Mouse (Mus musculus) kidney, adult 9 months (tissue): ENCODE results near the gene Evi2.

Source experiments
- DNase-seq: peaks from one replicate; pipeline ENCODE4 v3.0.0; 2022

The Evi2 gene

DNA sequence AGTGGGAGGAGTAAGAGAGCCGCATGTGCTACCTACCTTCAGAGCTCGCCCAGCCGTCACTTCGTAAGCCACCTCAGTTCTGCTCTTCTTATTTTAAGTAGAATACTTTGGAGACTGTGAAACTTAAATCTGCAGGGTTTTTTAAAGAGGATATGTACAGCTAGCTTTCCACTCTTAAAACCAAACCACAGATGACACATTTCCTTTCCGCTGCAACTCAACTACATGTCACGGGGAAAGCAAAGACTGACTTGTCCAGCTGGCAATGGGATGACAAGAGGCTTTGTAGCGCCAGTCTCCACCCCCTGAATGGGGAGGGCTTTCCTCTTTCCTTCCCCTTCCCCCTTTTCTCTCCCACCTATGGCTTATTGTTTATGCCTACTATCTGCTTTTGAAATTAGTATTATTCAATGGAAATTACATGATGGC is at the start of gene Evi2, which contains the start of gene Evi2a:
Gene Evi2, minus strand, starts transcription at position 257 of the 429 bp plus-strand sequence.
Gene Evi2a, minus strand, starts transcription at position 277 of the 429 bp plus-strand sequence.
- peak; percentile 15 for DNase-seq

DNA sequence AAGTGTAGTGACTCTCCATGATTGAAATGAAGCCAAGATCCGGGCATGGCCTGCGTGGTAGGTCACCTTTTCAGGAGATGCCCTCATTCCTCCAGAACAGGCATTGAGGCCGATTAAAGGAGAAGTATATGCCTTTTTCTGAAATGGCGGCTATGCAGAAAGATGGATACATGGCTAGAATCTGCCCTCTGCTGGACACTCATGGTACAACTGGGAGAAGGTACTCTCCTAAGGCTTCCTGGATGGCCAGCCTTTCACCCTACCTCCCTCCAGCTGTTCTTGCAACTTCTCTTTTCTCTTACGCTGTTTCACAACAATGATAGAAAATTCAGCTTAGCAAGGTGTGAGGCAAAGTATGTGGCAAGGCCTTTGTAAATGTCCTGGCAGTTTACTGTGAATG is 47.4 kb upstream of the Evi2 start:
- peak; percentile 81 for DNase-seq

DNA sequence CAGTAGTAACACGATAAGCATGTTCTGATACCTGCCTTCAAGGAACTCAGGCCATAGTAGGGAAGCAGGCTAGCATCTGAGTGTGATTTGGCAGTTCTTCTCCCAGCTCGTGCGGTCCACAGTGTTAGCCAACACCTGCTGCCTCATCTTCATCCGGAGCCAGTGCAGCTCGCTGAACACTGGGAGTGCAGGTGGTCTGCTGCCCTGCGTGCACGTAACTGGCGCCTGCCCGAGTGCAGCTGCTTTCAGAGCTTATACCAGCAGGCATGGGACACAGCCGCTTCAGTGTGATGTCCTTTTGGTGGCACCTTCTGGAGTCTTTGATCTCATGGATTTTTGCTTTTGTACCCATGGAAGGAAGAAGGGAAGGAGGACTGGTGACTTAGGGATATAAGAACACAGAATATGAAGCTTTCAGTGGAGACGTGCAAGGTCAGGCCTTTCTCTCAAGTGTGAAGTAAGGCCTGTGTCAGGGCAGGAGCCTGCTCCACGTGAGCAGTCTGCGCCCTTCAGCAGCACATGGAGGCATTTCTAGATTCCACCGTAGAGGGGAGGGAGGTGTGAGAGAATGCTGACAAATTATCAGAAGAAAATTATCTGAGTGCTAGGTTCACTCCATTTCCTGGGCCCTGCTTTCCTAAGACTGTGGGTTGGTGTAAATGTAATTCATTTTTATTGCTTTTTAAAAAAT is 45.1 kb upstream of the Evi2 start:
- DNase-seq, result no peak

DNA sequence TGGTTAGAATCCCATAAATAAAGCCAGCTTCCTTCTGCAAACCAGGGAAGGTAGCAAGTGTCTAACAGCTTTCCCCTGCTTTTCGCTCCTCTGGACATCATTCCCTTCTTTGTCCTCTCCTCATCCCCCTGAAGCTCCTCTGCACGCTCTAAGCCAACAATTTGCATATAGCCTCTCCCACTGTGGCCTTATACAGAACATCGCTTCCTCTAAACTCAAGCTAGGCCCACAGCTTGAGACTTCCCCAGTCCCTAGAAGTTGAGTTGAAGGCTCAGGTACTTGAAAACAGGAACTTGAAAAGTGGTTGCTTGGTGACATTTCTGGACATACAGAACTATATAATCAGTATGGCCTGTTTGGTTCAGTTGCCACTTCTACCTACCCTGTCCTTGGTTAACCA is 43.4 kb upstream of the Evi2 start:
- DNase-seq, result no peak

DNA sequence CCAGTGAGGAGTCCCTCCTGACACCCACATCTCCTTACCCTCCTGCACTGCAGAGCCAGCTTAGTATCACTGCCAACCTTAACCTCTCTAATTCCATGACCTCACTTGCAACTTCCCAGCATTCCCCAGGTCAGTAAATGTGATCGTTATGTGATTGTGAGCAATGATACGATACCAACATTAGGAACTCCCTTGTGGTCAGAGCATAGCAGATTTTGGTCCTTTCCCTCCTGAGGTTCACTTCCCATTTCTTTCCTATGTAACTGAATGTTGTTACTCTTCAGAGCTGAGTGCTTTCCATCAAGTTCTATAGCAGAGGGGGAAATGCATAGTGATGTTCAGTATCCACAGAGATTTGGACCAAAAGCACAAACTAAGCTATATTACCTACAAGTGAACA is 39.9 kb upstream of the Evi2 start:
- no peak for DNase-seq

DNA sequence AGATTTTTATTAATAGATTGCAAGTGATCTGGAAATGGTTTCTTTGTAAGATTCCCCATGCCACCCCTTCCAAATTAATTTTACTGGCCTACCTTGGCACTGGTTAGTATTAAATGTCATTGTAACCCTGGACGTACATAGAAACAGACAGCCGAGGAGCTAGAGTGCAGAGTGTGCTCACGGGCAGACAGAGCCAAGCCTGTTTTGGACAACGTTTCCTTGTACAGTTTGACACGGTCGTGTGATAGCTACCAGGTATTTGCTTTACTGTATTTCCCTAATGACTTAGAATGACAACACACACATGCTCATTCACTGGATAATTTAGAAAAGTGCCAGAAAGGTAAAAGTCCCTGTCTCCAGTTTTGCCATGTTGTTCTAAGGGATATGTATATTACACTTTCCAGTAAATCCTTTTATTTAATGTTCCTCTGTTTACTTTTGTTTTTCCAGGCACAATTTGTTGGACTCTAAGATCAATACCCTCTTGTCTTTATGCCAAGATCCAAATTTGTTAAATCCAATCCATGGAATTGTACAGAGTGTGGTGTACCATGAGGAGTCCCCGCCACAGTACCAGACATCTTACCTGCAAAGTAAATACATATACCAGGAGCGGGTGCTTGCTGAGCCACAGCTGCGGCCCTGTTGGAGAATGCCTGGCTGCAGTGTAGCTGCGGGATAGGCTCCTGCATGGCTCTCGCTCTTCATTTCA is 38.0 kb upstream of the Evi2 start:
- DNase-seq, result no peak

DNA sequence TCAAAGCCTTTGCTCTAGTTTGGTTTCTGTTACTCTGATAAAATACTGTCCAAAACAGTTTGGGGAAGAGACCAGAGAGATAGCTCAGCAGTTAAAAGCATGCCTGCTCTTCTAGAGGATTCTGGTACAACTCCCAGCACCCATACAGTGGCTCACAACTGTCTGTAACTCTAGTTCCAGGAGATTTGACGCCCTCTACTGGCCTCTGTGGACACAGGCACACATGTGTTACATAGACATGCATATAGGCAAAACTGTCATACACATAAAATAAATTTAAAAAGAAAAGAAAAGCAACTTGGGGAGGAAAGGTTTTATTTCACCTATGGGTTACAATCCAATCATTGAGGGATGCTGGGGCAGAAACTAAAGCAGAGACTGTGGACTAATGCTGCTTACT is 36.6 kb upstream of the Evi2 start:
- DNase-seq, result no peak

DNA sequence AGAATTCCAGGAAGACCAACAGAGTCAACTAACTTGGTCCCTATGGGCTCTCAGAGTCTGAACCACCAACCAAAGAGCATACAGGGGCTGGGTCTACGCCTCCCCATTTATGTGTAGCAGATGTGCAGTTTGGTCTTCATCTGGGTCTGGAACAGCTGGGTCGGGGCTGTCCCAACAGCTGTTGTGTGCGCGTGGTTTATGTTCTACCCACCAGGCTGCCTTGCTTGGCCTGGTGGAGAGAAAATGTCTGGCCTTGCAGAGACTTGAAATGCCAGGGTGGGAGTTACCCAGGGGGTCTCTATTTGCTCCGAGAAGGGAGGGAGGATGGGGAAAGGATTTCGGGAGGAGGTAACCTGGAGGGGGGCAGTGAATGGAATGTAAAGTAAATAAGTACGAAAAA is 33.1 kb upstream of the Evi2 start:
- DNase-seq, result no peak

DNA sequence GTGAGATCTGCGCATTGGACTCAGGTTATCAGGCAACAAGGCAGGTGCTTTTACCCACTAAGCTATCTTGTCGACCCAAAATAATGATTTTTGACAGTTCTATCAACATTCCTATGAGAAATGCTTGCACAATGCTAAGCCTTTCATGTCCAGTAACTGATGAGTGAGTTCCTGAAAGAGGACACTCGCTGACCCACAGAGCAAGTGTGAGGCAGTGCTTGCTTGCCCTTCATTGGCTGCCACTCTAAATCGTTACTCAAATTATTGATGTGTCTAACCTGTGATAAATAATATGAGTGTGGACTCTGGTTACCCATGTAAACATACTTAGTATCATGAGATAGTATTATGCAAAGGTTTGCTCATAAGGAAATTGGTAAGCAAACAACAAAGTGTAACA is 30.1 kb upstream of the Evi2 start:
- DNase-seq, result no peak

DNA sequence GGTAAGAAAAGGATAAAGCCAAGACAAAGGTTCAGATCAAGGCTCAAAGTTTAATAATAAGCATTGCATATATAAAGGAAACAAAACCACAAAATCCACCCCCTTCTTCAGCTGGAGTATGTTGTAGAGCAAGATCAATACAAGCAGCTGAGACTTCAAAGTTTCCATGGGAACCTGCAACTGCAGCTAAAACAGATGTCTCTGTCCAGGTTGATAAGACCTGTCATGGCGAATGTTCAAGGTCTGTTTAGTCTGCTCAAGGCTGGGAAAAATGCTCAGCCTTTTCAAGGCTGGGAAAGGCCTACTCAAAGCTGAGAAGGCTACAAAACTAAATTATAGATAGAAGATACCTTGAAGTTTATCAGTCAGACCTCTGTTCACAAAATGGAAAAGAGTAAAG is 22.2 kb upstream of the Evi2 start:
- no peak for DNase-seq

DNA sequence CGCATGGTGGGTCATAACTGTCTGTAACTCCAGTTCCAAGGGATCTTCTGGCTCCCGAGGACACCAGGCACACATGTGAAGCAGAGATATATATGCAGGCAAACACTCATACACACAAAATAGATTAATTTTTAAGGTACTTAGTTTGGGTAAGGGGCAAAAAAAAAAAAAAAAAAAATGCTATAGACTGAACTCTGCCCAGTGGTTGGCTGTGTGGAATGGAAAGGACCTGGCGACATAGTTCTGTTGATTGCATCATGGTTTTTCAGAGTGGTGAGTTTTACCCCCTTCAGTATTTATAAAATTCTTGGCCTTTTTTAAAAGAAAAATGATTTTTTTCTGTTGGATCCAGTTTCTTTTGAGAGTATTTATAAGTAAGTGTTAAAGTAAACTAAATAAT is 5.9 kb upstream of the Evi2 start:
- no peak for DNase-seq

DNA sequence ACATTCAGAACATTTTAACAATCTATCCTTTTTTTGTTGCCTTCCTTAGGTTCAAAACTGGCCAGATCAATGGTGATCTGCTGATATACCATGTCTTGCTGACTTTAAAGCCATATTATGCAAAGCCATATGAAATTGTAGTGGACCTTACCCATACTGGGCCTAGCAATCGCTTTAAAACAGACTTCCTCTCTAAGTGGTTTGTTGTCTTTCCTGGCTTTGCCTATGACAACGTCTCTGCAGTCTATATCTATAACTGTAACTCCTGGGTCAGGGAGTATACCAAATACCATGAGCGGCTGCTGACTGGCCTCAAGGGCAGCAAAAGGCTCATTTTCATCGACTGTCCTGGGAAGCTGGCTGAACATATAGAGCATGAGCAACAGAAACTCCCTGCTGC is 5.2 kb upstream of the Evi2 start:
- no peak for DNase-seq

DNA sequence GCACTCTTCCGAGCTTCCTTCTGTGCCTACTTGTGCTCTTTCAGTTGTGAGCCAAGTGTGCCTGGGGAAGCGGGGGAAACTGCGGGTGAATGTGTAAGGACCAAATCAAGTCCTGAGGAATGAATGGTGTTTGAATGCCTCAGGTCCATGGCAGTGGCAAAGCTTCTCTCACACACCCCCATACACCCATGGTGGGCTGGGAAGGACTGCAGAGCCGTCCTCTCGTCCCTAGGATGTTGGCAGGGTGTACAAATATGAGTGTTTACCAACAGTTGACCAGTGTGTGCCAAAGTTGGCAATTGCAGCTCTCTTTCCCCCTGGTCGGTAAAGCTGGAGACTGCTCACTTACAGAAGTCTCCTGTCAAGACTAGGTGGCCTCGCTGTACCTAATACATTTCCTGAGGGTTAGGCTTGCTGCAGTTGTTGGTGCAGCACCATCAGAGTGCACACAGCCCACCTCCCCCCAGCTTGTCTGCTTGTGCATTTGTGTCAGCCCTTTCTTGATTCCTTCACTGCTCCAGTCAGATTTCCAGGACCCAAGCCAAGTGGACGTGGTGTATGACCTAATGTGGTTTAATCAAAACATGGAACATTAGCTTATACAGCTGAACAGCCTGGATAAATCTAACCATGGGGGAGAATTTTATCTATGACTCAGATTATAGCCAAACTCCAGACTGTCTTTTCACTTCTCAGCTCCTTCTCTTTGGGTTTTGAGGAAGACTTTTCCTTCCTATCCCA is 3.7 kb upstream of the Evi2 start:
- peak; percentile 20 for DNase-seq

DNA sequence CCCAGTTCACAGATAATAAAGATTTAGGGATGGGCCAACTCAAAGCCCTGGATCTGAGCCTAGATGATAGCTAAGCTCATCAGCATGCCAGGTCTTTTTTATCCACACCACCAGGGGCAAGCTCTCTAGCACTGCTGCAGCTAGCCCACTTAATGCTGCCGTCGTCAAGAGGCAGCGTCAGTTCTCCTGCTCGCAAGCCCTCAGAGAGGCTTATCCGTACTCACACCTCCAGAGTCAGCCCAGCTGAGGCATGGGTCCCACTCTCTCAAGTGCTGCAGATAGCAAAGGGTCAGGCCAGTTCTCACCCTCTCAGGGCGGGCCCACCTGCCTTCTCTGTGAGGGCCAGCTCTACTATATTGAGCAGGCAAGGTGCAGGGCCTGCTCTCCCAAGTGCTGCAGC is 2.9 kb upstream of the Evi2 start:
- no peak for DNase-seq

DNA sequence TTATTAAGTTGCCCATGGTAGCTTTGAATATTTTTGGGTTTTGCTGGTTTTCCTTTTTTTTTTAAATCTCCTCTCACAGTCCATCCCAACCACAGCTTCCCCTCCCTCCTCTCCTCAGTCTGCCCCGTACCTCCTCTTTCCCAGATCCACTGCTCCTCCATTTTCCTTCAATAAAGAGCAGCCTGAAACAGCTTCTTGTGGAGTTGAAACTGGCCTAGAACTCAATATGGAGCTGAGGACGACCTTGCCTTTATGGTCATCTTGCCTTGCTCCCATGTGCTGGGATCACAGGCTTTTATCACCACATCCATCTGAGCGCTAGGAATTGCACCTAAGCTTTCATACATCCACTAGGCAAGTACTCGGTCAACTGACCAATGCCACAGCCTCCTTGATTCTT is 1.1 kb upstream of the Evi2 start:
- no peak for DNase-seq

DNA sequence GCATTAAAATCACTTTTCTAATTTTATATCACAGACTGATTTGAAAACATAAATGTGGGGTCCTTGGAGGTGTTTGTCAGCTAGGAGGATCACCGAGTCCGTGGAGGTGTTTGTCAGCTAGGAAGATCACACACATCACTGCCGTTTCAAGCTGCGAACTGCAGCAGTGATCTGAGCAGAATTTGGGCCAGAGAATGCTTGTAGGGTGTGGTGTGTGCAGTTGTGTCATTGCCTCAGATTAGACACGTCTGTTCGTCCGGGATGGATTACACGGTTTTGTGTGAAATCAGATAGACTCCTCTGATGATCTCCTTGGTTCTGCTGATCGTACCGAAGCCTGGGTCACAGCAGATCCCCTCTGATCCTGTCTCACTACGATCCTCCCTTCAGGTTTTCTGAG is 385 bp upstream of the Evi2 start:
- DNase-seq, result no peak

DNA sequence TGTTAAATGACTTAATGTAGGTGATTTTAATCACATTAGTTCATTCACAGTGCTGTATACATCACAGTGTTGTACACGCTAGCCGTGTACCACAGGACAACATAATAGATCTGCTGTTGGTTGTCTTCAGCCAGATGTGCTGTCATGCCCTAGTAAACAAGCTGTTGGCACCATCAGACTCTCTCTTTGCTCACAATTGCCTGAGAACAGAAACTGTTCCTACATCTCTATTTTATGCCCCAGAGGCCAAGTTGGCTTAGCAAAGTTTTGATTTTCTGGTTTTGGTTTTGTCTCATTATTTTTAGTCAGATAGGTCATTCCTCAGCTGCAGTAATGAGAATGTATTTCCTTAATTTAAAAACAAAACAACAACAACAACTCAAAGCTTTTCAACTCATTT is 653 bp downstream of the Evi2 start:
- no peak for DNase-seq

DNA sequence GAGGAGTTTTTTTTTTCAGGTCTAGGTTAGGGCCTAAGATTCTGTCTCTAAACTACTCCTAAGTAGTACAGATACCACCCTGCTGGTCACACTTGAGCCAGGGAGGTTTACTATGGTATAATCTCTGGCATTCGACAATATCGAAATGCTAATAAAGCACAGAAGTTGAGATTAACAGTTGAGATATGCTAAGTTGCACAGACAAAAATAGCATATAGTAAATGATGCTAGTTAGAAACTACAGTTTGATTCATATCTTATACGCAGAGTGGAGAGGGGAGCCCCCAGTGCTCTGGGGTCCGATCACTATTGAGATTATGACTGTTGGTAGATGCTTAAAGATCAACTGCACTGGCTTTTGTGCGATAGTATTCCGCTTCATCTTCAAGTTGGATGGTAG is 1.2 kb downstream of the Evi2 start:
- DNase-seq, result no peak

DNA sequence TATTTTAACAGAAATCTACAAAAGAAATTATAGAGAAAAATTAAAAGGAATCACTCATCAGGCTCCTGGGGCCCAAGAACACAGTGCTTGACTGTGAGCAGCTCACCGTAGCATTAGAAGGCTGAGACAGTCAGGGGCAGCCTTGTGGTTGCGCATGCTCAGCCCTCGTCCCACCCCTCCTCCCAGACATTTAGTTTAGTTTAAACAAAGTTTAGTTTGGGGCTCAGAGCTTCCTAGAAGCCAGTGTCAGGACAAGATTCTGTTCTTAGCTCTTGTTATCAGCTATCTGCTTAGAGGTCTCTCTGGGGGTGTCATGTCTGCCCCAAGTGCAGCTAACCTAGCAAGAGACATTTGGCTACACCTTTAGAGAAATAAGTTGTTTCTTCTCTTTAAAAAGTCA is 1.8 kb downstream of the Evi2 start:
- no peak for DNase-seq

DNA sequence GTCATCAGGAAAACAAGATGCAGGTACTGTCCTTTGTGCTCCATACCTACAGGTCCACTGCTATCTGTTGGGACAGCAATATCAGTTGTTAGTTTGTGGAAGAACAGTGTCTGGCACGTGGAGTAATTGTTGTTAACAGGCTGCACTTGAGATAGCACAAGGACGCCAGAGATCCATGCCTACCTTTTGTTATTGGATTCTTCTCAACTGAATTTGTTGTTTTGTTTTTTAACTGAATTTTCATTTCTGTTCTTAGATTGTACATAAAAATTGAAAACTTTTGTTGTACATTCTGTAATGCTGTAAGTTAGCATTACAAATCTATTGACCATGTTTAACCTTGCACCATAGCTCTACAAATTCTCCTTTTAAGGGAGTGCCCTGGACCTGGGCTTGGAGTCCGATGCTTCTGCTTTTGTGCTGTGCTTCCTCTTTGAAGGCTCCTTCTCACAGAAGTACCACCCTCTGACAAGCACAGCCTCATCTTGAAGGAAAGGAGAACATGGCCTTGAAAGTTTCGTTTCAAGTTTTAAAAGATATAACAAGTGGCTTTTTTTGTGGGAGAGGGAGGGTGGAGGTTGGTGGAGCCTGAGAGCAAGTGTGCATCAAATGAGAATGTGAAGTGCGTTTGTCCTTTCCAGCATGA is 2.5 kb downstream of the Evi2 start:
- DNase-seq, result peak; percentile 12

DNA sequence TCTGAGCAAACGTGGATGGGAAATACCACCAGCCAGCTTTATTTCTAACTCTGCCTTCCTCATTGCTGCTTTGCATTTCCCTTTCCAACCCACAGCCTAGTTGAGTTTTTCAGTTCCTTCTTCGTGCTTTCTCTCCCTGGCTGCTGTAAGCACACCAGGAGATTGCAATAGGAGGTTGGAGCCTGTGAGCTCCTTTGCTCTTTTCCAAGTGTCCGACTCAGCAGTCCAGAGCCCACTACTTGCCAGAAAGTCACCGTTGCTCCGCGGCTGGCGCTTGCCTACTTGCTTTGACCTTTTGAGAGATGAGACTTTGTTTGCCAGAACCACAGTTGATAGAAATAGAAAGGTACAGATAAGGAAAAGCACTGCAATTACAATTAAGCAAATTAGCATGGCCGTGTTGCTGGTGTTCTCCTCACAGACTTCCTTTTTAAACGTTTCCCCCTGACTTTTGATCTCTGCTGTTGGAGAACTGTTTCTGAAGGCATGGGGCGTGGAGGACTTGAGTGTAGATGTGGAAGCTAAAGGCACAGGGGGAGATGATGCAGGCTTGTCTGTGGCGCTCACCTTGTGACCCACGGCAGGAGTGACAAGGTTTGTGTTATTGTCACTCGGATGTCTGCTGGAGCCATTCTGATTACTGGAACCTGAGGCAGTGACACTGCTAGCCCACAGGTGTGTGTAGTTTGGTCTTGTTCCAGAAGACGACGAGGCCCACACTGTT is 3.2 kb downstream of the Evi2 start:
- peak; percentile 52 for DNase-seq

DNA sequence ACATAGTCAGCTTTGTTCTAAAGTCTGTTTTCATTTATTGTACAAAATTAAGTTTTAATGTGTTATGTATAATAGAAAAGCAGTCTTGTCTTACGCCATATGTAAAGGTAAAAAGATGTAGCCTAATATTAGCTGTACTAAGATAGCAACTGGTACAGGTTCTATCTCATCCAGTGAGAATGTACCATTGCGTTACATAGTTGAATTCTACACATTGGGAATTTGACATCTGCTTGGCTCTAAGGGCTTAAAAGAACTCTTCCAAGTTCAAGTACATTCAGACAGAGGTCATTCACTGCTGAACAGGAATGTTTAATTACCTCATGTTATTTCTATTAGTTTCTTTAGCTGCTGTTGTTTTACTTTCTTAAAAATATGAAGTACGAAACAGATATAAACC is 3.8 kb downstream of the Evi2 start:
- DNase-seq, result no peak

DNA sequence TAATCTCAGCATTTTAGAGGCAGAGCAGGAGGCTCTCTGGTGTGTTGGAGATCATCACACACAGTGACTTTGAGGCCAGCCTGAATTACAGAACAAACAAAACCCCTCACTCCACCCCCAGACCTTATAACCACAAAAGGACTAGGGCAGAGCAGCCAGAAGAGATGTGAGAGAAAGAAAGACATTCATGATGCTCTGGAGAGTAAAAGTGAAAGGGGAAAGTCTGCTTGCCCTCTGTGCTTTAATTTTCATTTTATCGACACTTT is 6.1 kb downstream of the Evi2 start:
- DNase-seq, result no peak
